Mouse (Mus musculus) ES-E14 (cell line): ENCODE data around the gene Pik3r6.

Experiments used
- MAFK ChIP-seq: IDR thresholded peaks from 2 replicates; pipeline ENCODE4 v1.6.1; 2014; ENCODE audit warnings: mild to moderate bottlenecking, low read depth, low read length, inconsistent platforms; ENCODE audit not compliant: insufficient read depth
- ZC3H11A ChIP-seq: IDR thresholded peaks from 2 replicates; pipeline ENCODE4 v1.6.1; 2012; ENCODE audit warnings: low read depth, mild to moderate bottlenecking, inconsistent platforms, low read length, borderline replicate concordance
- ZNF384 ChIP-seq: IDR thresholded peaks from 2 replicates; pipeline ENCODE4 v1.6.1; 2012; ENCODE audit warnings: low read depth, low read length, inconsistent platforms

- TF ChIP-seq MAFK (no peak), ZC3H11A (no peak), ZNF384 (peak; percentile 74)
These were observed at the start of gene Pik3r6 for GRCm38 (mm10) chr11:68502902-68503629.
